Mouse (Mus musculus) layer of hippocampus, postnatal 10 days (tissue): ENCODE data around the gene Cphx3. TPM values are rescaled to one million over a fixed set of nuclear protein-coding genes. Genes with fewer than 3 reads are reported as not detected.
"Not testable (repeated sequence)": the region's sequence is repeated elsewhere in the genome, so short reads cannot be mapped to it uniquely, and the experiment has no call there.

Source experiments
- DNase-seq, 2 experiments: peaks; one replicate each; pipeline ENCODE4 v3.0.0; 2021; ENCODE audit warnings: low spot score in 2 of 2
- long read RNA-seq: library from polyadenylated mRNA; stranded (forward); transcript quantifications from one replicate; pipeline ENCODE4 v2.0.0, GENCODE M21; 2023
- total RNA-seq, 2 experiments: library from RNA; stranded (reverse); gene quantifications; 2 replicates each; pipeline ENCODE4 v1.2.3; 2021

Cphx3 gene
- total RNA-seq: not detected
- long read RNA-seq: 0 reads

DNA sequence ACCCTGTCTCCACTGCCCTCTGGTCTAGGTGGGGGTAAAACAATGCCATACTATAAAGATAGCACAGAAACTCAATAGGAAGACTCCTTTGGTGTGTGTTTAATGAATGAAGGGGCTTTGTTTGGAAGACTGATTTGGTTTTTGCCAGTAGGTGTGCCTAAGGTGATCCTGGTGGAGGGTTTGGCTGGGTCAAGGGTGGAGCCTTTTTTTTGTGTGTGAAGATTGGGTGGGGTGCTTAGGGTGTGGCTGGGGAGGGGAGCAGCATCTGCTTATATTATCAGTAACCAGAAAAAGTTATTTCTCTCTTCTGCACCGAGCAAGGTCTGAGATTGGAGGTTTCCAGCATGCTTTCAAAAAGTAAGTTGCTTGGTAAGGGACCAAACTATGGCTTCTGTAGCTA lies at the start of gene Cphx3:
Gene Cphx3, plus strand, starts transcription at position 301 of the 400 bp plus-strand sequence.
- not testable (repeated sequence) for DNase-seq

DNA sequence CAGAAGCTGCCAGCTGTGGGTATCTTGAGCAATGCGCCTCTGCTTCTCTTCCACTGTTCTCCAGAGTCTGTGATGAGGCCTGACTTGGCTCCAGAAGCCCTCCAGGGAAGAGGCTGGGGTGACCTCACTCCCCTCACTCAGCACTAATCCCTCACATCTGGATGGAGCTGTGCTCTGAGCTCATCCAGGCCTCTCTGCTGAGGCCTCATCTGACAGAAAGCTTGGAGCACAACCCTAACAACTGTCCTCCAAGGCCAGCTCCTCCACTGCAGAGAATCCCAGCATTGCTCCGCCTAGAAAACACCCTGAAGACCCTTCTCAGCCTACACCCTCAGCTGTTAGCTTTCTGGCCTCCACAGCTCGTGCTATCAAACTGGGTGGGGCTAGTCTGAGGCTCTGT lies 47.7 kb upstream of the Cphx3 start:
- DNase-seq: not testable (repeated sequence)

DNA sequence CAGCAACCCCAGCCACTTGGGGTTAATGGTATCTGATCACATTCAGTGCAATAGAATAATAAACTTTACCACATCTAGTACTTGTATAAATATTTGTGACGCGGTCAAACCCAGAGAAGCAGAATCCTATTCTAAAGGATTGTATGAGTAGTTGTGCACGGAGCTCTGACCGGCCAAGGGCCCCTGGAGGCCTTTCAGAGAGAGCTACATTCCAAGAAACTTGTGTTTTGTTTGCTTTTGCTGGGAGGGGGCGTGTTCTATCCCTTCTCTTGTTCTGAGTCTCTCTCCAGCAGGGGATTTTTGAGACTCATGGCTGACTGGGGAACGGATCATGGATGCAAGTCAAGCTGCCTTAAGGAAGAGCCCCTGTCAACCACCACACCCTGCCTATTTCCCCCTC lies 46.7 kb upstream of the Cphx3 start:
- DNase-seq: not testable (repeated sequence)

DNA sequence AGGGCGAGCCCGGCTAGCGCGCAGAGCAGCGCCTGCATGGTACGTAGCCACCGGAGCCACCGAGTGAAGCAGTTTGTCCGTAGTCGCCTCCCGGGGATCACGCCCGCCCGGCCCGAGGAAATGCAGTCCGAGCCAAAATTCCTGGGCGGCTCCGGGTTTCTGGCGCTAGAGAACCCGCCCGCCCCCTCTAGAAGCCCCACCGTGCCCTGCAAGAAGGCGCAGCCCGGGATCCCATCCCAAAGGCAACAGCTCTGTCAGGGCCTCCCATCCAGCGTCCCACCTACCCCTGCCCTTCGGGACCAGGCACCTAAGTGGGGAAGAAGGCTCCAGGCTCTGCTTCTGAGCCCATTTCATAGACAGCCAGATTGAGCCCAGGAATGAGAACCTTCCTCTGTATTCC lies 39.5 kb upstream of the Cphx3 start, which contains the start of gene Gm9780:
Gene Gm9780, minus strand, starts transcription at position 101 of the 400 bp plus-strand sequence.
- DNase-seq: not testable (repeated sequence)

DNA sequence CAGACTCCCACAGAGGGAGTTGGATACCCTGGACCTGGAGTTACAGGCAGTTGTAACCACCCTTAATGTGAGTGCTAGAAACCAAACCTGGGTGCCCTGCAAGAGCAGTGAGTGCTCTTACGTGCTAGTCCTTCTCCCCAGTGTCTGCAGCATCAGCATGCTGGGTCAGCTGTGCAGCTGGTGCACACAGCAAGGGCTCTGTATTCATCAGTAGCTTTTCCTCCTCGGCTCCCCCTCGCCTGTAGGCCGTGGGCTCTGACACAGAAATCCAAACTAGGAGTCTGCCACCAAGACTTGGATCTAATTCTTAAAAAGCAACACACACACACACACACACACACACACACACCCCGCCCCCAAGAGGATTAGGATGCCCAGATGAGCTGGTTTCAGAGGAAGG lies 37.1 kb upstream of the Cphx3 start:
- DNase-seq: not testable (repeated sequence)

DNA sequence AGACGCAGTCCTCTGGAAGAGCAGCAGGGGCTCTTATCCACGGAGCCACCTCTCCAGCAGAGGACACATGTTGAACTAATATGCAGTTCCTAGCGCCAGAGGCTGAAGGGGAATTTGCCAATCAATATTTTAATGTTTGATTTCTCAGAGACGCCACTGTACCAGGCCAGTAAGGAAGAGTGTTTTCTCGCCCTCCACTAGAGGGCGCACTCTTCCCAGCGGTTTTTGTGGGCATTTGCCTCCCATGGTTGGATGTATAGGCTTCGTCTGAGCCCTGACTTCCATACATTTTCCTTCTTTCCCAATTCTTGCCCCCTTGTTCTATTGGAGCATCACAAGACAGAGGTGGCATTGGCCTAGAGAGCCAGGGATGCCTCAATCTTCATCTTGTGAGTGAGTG lies 35.1 kb upstream of the Cphx3 start:
- DNase-seq: not testable (repeated sequence)

DNA sequence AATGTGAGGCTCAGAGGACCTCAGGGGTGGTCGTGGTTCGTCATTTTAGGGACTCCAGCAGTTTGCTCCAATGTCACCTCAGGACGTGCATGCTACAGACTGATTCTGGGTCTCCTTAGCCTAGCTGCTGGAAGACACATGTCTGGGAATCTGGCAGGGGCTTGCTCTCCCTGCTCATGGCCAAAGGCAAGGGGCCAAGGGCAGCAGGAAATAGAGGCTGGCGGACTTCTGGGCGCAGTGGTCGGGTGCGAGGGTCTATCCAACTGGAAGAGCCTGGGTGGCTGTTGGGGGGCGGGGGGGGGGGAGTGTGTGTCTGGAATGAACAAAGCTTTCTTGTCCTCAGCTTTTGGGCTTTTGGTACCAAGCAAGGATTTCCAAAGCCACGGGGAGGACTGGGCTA lies 33.3 kb upstream of the Cphx3 start:
- not testable (repeated sequence) for DNase-seq

DNA sequence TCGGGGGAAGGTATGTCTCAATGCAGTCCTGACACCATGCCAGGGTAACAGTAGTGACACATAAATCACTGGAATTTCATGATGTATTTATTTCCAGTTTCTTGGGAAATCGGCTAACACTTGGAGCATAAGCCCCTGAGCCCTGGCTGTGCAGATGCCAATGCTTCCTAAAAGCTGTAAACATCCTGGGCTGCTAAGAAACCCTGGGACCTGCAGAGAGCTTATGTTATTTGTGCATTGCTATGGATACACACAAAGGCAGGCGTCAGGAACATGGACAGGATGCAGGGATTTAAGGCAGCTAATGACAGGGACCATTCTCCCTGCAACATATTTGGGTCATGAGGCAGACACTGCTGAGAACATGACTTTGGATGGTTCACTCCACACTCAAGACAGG lies 23.9 kb upstream of the Cphx3 start:
- not testable (repeated sequence) for DNase-seq

DNA sequence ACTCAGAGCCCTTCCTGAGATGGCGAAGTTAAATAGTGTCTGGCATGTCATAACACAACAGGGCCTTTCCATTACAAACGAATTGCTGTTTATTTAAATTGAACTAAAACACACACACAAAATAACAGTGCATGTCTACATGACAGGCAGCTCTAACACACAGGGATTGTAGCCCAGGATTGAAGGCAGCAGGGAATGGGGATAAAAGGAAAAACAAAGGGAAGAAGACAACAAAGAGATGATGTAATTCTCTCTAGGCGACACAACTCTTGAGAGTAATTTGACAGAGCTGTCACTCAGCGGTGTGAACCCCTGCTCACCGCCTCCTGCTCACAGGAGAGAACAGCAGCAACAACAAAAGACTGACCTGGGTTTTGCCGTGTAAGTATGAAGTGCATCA lies 22.7 kb upstream of the Cphx3 start:
- DNase-seq: not testable (repeated sequence)

DNA sequence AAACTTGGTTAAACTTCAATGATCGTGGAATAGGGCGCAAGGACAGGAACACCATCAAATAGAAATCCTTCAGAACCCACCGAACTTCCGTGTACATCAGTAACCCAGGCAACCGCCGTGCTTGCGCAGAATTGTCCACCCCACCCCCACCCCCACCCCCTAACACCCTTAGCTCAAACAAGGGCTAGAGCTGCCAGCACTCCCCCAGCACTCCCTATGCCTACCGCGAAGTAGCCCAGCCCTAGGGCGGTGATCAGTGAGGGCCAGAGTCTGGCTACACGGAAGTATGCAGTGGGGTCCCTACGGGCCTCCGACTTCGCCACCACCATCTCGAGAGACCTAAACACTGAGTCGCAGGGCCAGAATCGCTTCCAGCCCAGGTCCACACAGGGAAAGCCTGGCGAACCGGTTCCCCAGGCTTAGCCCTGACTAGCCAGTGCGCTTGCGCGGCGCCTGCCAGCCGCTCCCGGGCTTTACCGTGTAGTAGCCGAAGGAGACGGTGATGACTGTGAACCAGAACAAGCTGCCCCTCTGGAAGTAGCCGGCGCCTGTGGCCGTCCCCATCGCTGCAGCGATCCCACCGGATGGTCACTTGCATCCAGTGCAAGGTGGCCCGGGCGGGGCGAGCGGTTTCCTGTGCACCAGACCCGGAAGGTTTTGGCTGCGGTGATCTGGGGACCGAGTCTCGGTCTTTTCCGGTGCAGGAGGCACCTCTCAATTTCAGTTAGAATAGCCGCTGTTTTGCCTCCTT lies 15.3 kb upstream of the Cphx3 start:
- not testable (repeated sequence) for DNase-seq

DNA sequence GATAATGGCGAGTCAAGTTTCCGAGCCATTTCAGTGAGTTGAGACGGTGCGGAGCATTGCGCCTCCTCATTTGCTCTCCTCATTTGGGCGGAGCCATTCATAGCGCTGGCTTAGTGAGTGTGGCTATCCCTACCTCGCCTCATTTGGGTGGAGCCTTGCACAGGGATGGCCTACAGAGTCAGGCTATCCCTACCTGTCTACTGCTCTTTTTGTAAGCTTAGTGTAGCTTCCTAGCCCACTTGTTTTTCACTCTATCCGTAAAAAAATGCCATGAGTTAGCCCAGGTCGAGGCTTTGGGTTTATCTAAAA lies 14.8 kb upstream of the Cphx3 start, which contains the start of gene Tmem254c:
Gene Tmem254c, minus strand, starts transcription at position 31 of the 309 bp plus-strand sequence.
- DNase-seq: not testable (repeated sequence)

DNA sequence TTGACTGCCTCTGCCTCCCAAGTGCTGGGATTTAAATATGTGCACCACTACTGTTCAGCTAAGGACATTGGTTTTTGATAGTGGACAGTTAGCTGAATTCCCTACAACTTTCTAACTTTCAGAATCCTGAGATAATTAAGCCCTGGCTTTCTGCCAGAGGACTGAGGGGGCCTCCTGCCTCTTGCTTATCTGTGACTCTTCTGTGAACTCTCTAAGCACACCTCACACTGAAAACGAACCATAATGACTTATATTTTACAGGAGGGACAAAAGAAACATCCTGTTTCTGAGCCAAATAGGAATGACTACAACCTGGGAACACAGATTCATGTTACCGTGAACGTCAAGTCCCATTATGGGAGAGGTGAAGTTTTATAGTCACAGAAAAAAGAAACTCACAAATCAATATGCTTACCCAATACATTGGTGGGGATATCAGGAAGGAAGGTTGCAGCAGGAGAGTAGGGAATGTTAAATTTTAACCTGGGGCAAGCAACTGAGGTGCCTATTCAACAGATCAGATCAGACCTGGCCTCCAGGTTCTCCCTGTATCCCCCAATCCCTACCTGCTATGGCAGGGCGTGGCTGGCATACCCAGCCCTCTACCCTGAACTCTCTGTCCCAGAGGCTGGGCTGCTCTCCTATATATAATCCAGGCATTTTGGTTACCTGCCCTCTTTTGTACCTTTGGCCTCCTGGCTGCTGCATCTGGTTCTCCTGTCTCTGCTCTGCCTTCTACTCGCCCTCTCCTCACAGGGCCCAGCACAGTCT lies 5.3 kb upstream of the Cphx3 start:
- DNase-seq: not testable (repeated sequence)

DNA sequence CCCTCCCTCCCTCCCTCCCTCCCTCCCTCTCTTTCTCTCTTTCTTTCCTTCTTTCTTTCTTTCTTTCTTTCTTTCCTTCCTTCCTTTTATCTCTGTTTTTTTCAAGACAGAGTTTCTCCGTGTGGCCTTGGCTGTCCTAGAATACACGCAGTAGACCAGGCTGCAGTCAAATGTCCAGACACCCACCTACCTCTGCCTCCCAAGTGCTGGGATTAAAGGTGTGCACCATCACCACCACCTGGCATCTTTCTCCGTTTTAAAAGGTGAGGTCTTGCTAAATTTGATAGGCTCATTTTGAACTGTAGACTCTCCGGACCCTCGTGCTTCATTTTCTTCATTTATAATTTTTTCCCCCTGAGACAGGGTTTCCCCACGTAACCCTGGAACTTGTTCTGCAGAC lies 881 bp upstream of the Cphx3 start, which contains the start of gene Cphx2:
Gene Cphx2, plus strand, starts transcription at position 301 of the 400 bp plus-strand sequence.
- DNase-seq: not testable (repeated sequence)

DNA sequence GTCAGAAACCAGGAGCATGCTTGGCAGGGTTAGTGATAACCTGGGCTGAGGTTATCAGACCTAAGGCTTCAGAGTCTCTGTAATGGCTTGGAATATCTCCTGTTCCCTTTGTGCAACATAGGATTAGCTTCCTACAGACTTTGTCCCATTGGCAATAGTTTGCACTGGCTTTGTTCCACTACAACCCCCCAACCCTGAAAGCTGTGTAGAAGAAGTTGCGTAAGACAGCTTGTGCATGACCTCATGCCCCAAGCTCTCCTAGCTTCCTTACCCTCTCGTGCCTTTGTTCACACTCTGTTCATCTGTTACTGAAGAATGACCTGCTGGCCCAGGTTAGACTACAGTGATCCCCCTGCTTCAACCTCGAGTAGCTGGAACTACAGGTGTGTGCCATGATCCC lies 15.5 kb downstream of the Cphx3 start:
- DNase-seq: not testable (repeated sequence)

DNA sequence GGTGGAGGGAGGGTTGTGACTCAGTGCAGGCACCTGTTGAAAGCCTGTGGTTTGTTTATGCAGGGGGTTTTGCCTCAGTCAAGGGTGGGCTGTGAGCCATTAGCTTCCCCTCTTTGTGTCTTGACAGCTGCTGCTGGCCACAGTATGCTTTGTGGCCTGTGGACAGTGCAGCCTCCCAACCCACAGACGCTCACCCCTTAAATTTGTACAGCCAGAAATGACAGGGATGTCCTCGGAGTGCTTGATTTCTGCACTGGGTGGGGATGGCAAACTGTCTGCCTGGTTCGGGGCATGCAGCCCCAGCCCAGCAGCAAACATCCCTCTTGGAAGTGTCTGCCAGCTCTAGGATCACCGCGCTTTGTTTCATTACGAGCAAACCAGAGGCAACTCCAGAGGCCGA lies 36.1 kb downstream of the Cphx3 start, which contains the start of gene Duxbl2:
Gene Duxbl2, plus strand, starts transcription at position 200 of the 400 bp plus-strand sequence.
- DNase-seq: not testable (repeated sequence)

DNA sequence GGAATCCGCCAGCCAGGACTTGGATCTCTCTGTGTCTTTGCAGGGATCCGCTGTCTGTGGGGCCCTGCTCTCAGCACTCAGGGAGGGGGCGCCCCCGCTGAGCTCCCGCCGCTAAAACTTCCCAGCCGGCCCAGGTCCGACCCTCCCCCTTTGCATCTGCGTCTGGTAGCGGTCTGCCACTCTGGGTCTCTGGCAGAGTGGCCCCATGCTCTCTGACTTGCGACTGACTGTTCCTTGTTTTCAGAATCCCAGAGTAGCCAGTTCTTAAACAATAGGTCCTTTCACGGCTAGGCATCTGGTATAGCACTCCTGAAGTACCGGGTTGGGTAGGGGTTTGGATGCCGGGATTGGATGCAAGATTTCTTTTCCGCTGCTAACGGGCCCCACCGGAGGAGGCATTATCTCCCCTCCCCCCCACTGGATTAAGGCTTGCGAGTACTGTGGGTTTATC lies 36.5 kb downstream of the Cphx3 start:
- DNase-seq: not testable (repeated sequence)

DNA sequence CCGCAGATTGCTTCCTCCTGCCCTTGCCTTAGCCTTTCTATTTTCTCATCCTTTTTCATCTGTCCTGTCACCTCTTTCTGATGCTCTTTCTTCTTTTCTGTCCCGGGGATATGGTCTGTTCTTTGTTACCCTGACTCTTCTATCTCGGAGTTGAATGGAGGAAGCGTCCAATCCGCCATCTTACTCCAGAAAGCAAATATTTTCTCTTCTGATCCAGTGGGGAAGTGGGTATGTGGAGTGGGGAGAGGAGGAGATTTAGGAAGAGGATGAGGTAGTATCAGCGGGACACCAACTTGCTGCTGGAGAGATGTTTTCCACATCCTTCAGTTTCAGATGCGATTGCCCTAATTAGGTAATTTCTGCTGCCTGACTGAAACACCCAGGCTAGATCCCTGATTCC lies 37.0 kb downstream of the Cphx3 start:
- DNase-seq: not testable (repeated sequence)

DNA sequence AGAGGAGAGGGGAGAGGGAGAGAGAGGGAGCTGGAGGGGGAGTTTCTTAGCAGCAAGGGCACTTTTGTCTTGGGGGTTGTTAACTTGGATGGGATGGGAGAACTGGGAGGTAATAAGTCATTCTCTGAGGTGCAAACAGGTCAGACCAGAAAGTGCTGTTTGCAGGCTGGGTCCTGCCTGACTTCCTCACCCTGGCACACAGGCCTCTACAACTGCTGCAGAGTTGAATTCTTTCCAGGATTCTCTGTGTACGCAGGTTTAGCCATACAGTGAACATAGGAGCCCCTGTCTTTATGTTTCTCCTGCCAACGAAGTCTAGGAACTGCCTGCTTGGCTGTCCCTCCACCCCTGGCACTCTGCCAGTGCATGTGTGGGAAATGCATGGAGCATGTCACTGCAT lies 65.0 kb downstream of the Cphx3 start:
- DNase-seq: not testable (repeated sequence)

DNA sequence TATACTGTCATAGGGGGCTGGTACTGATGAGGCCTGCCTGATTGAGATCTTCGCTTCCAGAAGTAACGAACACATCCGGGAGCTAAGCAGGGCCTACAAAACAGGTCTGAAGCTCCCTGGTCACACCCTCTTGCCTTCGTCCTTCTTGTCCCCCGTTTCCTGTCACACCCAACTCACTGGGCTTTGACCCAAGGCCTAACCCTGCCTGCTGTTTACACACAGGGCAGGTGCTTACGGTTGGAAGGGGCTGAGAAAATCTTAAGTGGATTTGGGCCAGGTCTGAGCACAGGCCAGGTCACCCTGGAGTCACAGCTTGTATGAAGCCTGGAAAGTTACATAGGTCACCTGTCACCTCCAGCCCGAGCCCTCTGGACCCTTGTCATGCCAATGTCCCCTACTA lies 73.9 kb downstream of the Cphx3 start:
- not testable (repeated sequence) for DNase-seq

DNA sequence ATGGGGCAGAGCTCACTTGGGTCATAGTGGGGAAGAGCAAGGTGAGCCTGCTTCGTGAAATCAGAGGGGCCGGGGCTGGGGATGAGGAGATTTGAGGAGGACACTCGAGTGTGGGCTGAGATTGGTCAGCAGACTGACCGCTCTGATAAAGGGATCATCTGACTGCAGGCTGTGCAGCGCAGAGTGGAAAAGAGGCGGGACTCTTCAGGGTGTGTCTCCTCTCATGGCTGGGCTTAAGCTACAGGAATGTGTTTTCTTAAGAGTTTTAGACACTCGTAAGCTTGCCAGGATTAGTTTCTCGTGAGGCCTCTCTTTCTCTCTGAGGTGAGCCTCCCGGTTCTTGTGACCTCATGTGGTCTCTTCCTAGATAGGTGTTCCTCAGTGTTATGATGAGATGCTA lies 79.1 kb downstream of the Cphx3 start:
- not testable (repeated sequence) for DNase-seq

DNA sequence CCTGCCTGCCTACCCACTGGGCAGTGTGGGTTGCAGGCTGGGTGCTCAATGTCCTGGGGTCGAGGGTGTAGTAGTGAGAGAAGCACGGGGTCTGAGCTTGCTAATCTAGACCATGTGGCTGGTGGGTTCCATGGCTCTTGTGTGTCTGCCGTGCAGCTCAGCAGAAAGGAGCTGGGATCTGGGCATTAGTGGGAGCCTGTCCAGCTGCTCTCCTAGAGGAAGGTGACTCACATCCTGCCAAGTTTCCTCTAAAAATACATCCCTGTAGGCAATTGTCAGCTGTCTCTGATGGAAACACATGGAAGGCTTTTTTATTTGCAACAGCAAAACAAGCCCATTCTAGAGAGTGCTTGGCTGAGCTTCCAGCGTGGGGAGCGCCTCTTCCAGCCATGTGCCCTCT lies 80.3 kb downstream of the Cphx3 start:
- not testable (repeated sequence) for DNase-seq

DNA sequence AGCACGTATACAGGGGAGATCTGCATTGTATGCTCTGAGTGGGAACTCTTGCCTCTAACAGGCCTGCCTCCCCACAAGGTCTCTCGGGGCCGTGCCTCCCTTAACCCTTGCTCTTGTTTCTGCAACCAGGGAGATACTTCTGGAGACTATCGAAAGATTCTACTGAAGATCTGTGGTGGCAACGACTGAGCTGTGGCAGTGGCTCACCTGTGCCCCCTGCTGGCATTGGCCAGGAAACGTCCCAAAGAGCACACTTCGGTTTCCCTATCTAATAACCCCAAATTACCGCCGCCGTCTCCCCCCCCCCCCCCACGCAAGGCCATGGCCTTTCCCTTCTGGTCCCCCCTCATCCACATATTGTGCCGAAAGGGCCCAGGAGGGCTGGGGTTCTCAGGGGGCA lies 83.2 kb downstream of the Cphx3 start:
- DNase-seq: not testable (repeated sequence)
